Mouse (Mus musculus) gastrocnemius, postnatal 4 days (tissue): ENCODE results near the gene Tsfm. TPM values are rescaled to one million over a fixed set of nuclear protein-coding genes. Genes with fewer than 3 reads are reported as not detected.
A peak's percentile ranks its signal among the peaks of the same experiment; 100 is the strongest.
"Not testable (repeated sequence)": the region's sequence is repeated elsewhere in the genome, so short reads cannot be mapped to it uniquely, and the experiment has no call there.

ENCODE experiments used
- DNase-seq, 2 experiments: peaks; one replicate each; pipeline ENCODE4 v3.0.0; 2021 to 2022; ENCODE audit warnings: low spot score in 2 of 2, mixed read lengths in 2 of 2
- total RNA-seq, 2 experiments: library from RNA; stranded (reverse); gene quantifications; 2 replicates each; pipeline ENCODE4 v1.2.3; 2021

Gene Tsfm
- total RNA-seq, 2 experiments from 2014 or later = 29.2 to 38.5 TPM

DNA sequence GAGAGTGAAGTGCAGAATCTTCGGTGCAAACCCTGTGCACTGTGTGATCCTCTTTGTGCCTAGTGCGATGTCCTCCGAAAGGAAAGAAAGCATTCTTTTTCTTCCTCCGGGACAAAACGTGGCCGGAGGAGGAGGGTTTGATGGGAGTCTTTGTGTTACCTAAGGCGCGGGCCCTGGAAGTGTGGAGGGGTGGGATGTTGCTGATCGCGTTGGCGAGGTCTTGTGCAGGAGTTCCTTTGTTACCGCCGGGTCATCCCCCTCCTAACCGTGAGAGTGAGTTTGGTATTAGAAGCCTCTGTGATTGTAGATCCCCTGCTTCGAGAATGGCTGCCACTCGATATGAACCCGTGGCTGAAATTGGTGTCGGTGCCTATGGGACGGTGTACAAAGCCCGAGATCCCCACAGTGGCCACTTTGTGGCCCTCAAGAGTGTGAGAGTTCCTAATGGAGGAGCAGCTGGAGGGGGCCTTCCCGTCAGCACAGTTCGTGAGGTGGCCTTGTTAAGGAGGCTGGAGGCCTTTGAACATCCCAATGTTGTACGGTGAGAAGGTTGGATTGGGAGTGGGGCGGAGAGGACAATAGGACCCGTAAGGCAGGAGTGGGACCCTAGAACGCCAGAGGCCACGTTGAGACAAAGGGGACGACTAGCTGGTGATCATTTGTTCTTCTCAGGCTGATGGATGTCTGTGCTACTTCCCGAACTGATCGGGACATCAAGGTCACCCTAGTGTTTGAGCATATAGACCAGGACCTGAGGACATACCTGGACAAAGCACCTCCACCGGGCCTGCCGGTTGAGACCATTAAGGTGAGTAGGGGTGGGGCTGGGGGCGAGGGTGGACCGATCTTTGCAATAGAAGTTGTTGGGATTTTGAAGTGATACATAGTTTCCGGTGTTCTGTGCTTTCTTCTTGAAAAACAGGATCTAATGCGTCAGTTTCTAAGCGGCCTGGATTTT lies 33.6 kb upstream of the Tsfm start:
- no peak for DNase-seq

GRCm38 (mm10) chr10:127063239-127063872 lies 32.7 kb upstream of the Tsfm start, which contains the start of gene Cdk4:
Cdk4 (plus strand) TSS chr10:127063534.
- DNase-seq = peak; percentile 99

- no peak for DNase-seq
These were observed 31.9 kb upstream of the Tsfm start for GRCm38 (mm10) chr10:127062503-127062902.

GRCm38 (mm10) chr10:127062101-127062500 lies 31.5 kb upstream of the Tsfm start:
- DNase-seq = not testable (repeated sequence)

- no peak for DNase-seq
These were observed 30.9 kb upstream of the Tsfm start for GRCm38 (mm10) chr10:127061513-127061912.

GRCm38 (mm10) chr10:127061085-127061484 lies 30.4 kb upstream of the Tsfm start:
- no peak for DNase-seq

DNA sequence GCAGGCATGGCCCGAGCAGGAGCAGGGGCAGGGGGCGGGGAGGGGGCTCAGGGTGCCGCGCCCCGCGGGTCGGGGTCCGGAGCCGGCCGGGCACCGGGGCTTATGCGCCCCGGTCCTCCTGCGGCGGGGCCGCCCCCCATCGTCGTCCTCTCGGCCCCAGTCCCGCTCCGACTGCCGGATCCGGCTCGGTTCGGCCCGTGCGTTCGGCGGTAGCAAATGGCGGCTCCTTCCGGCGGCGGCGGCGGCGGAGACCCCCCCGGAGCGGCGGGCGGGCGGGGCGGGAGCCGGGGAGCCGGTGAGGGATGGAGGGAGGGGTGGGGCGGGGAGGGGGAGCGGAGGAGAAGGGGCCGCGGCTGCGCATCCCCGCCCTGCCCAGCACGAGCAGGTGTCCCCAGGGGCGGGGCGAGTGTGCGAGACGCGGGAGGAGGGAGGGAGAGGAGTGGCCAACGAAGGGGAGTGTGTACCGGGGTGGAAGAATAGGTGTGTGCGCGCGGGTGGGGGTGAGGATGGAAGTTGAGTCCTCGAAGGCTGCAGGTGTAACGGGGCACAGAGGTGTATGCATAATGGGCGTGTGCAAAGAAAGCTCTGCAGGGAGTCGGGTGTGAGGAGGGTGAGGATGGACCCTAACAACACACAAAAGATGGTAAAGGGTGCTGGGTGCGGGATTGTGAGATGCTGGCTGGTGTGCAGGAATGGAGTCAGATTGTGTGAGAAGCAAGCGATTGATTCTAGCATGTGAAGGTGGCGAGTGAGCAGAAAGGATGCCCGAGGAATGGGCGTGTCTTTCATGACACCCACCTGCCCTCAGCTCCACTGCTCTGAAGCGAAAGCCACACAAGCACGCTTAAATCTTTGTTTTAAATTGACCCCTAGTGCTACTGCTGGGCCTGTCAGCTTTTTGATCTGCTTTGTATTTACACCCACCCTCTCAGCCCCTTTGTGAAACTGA lies 29.6 kb upstream of the Tsfm start, which contains the start of gene March9:
March9 (minus strand) TSS at position 217 of the 949 bp plus-strand sequence.
- no peak for DNase-seq

- DNase-seq = no peak
These were observed 28.7 kb upstream of the Tsfm start for GRCm38 (mm10) chr10:127059174-127059967.

- DNase-seq = no peak
These were observed 28.1 kb upstream of the Tsfm start for GRCm38 (mm10) chr10:127058708-127059107.

DNA sequence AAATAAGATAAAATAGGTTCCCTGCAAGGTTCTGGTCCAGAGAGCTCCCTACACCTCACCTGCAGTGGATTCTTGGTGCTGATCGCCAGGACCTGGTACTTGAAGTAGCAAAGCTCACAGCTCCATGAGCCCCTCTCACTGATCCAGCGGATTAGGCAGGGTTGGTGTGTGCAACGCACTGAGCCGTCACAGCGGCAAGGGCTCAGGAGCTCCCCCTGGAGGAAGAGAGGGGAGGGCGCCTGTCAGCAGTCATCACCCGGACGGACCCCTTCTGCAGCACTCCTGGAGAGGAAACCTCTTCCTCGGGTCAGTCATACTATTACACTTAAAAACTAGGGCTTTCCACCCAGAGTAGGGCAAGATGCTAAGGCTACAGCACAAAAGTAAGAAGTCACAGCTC lies 27.5 kb upstream of the Tsfm start:
- DNase-seq = peak; percentile 58 to 75

- DNase-seq = no peak
These were observed 25.9 kb upstream of the Tsfm start for GRCm38 (mm10) chr10:127056490-127056889.

- DNase-seq = no peak
These were observed 24.8 kb upstream of the Tsfm start for GRCm38 (mm10) chr10:127055406-127055805.

- DNase-seq = no peak
These were observed 24.0 kb upstream of the Tsfm start for GRCm38 (mm10) chr10:127054646-127055045.

DNA sequence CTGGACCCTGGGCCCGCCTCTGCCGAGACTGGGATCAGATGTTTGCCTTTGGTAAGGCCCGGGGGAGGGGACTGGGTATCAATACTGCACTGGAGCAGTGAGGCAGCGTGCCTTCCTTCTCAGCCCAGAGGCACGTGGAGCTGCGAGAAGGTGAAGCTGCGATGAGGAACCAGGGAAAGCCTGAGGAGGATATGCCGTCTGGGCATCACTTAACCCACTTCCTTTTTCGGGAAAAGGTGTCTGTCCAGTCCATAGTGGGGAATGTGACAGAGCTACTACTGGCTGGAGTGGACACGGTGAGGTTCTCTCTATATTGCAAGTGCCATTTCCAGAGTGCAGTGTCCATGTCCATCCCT lies 19.5 kb upstream of the Tsfm start:
- no peak for DNase-seq

DNA sequence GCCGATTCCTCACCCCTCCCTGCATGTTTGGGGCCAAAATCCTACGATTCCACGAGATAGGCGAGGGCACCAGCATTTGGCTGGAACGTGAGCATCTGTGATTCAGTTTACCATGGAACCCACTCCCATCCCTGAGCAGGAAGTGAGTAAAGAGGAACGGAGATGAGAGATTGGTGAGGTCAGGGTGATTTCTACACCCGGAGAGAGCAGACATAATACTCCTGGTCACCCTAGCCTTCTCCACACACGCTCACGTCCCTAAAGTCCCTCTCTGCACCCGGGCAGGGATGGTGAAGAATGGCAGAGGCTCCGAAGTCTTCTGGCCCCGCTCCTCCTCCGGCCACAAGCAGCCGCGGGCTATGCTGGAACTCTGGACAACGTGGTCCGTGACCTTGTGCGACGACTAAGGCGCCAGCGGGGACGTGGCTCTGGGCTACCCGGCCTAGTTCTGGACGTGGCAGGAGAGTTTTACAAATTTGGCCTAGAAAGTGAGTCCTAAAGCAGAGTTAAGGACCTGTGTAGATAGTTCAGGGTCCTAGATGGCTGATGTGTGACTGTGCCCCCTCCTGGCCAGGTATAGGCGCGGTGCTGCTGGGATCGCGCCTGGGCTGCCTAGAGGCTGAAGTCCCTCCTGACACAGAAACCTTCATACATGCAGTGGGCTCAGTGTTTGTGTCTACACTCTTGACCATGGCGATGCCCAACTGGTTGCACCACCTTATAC lies 18.9 kb upstream of the Tsfm start:
- no peak for DNase-seq

DNA sequence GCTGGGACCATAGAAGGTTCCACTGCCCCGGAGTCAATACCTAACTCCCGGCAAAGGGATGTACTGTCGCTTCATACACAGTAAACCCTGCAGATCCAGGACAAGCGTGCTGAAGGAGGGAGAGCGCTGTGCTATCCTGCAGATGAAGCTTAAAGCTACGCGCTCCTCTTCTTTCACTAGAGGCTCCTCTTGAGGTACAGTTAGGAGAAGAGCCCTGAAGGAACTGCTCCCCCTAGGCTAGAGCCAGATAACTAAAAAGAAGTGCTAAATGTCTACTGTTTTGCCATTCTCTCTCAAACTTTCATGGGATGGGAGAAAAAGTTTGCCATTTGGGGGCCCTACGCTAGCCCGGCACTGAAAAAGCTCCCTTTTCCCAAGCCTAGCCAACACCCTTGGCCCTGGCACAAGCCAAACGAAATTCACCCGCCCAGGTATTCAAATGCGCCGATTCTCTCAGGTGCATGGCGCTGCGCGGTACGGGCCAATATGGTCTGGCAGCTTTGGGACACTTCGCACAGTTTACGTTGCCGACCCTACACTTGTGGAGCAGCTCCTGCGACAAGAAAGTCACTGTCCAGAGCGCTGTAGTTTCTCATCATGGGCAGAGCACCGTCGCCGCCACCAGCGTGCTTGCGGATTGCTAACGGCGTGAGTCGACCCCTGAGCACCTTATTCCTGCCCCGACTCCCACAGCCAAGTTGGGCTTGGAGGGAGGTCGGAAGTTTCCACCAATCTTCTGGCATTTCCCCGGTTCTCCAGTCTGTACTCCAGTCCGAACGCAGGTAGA lies 18.2 kb upstream of the Tsfm start:
- no peak for DNase-seq

DNA sequence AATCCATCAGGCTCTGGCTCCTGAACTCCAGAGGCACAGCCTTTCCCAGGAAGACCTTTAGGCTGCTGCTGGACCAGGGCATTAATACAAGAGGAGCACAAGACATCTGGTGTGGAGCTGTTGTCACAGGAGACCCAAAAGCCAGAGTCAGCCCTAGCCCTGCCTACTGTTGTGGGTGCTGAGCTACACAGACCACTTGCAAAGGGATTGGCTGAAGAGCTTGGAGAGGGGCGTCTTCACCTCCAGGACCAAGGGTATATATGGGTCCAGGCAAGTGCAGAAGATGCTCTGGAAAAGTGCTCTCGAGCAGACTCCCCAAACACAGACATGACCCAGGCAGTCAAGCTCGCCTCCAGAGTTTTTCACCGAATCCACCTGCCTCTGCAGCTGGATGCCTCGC lies 17.3 kb upstream of the Tsfm start, which contains the start of gene Cyp27b1:
Cyp27b1 (plus strand) TSS at position 297 of the 400 bp plus-strand sequence.
- DNase-seq = no peak

DNA sequence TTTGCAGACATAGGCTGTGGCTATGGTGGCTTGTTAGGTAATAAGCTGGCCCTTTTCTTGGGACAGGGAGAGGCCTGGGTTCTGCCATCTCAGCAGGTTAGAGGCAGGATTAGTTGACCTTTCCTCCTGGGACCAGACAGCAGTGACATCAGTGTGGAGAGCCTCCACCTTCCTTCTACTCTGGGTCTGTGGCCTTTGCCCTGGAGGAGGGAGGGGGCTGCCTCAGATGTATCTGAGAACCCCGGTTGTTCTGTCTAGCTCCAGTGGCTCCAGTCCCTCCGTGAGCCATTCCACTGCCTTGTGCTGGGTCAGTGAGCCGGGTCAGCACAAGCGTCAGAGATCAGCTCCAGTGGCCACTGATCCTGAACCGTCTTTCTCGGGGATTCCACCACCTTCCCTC lies 12.5 kb upstream of the Tsfm start:
- DNase-seq = no peak
